Mouse (Mus musculus): ENCODE results near the gene Csnk2b. TPM values are rescaled to one million over a fixed set of nuclear protein-coding genes. Genes with fewer than 3 reads are reported as not detected.

Csnk2b gene
- polyA plus RNA-seq, 1 experiment = not detected

DNA sequence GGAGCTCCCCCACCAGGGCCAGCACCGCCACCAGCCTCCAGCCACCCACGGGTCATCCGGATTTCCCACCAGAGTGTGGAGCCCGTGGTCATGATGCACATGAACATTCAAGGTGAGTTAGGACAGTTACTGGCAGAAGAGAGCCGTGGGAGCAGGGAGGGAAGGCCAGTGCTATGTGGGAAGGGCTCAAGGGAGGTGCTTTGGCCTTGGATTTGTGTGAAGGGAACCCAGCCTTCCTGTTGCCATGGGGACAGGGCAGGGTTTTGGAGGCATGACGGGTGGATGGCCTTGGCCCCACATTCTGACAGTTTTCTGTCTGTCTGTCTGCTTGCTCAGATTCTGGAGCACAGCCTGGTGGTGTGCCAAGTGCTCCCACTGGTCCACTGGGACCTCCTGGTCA lies 20.1 kb upstream of the Csnk2b start:
- TF ChIP-seq POLR2A (IDR thresholded peaks at IDR 0.05; ENCODE audit: insufficient read depth, low read depth, low read length) = no peak
- TF ChIP-seq CTCF (IDR thresholded peaks at IDR 0.05; ENCODE audit: insufficient read depth, low read depth, low read length) = no peak
- peaks cover 2% of the 10 kb centered on the region for H3K4me1 ChIP-seq (ENCODE audit: control insufficient read depth, insufficient read depth, low read length)
- no peak overlapping the region for H3K27ac ChIP-seq (ENCODE audit: insufficient read depth, low read depth, low read length)
- no peak overlapping the region for H3K4me3 ChIP-seq (ENCODE audit: insufficient read depth, low read depth, low read length)
- 84% methylated on average over 6 of the region's 6 CpGs for WGBS

DNA sequence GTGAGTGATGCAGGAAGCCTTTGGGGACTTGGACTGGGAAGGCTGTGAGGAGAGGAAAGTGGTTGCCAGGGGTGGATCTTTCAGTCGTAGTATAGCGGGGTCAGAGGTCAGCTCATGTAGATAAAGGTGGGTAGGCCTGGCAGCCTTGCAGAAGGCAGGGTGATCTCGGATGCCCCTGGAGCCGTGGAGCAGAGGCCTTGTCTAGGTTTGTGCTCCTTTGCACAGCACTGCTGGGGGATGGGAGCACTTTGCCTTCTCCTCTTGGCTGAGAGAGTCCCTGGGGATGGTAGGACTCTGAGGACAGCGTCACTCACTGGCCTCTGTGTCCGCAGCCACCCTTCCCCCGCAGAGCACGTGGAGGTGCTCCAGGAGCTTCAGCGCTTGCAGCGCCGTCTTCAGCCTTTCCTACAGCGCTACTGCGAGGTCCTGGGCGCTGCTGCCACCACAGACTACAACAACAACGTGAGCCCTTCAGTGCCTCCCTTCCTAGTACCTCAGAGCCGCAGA lies 18.7 kb upstream of the Csnk2b start:
- no peak overlapping the region for H3K27ac ChIP-seq (ENCODE audit: insufficient read depth, low read depth, low read length)
- WGBS = 80% methylated on average over 16 of the region's 16 CpGs
- peaks cover 2% of the 10 kb centered on the region for H3K4me1 ChIP-seq (ENCODE audit: control insufficient read depth, insufficient read depth, low read length)
- no peak overlapping the region for H3K4me3 ChIP-seq (ENCODE audit: insufficient read depth, low read depth, low read length)
- TF ChIP-seq CTCF (IDR thresholded peaks at IDR 0.05; ENCODE audit: insufficient read depth, low read depth, low read length) (no peak), POLR2A (IDR thresholded peaks at IDR 0.05; ENCODE audit: insufficient read depth, low read depth, low read length) (no peak)

DNA sequence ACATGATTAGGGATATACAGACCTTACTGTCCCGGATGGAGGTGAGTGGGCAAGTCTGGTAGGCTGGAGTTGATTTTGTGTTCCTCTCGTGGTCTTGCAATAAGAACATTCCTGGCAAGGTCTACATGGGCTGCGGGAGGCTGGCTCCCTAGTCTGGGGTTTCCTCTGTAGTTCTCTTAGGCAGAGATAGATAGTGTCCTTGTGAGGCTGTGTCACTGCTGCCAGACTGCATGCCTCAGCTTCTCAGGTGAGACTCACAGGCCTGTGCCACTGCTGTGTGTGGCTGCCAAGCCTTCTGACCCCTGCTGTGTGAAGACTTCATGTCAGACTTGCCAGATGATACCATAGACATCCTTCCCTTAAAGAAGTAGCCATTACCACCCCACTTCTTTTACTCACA lies 17.4 kb upstream of the Csnk2b start:
- Histone ChIP-seq H3K27ac (ENCODE audit: insufficient read depth, low read depth, low read length) (no peak overlapping the region), H3K4me3 (ENCODE audit: insufficient read depth, low read depth, low read length) (no peak overlapping the region), H3K4me1 (ENCODE audit: control insufficient read depth, insufficient read depth, low read length) (peaks cover 2% of the 10 kb centered on the region)
- 94% methylated on average over 3 of the region's 3 CpGs for WGBS
- TF ChIP-seq CTCF (IDR thresholded peaks at IDR 0.05; ENCODE audit: insufficient read depth, low read depth, low read length) = no peak
- TF ChIP-seq POLR2A (IDR thresholded peaks at IDR 0.05; ENCODE audit: insufficient read depth, low read depth, low read length) = no peak

DNA sequence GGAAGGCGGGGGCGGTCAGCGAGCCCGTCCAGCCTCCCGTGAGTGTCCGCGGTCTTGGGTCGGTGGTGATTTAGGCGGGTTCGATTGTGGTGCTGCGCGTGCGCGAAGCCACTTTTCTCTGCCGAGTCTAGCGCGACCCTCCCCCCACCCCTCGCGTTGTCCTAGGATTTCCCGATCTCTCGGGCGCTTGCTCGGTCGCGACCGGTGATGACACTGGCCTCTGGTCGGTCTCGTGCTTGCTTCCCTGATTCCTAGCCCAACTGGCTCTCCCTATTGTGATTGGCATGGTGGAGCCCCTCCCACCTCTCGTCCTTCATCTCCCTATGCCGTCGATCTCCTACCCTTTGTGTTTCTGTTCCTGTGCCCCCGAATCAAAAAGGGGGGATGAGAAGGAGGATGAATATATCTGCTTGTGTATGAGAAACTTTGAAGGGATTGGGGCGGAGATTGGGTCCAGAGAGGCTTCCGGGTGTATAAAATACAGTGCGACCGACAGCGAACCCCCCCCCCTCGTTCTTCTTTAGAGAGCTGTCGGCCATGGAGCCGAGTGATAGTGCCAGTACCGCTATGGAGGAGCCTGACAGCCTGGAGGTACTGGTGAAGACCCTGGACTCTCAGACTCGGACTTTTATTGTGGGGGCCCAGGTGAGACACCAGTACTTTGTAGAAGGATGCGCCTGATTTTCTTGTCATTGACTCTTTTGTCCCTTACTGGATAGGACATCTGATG lies 13.9 kb upstream of the Csnk2b start:
- peak overlapping the region; percentile 83 for H3K27ac ChIP-seq (ENCODE audit: insufficient read depth, low read depth, low read length)
- WGBS = under 1% methylated on average over 43 of the region's 43 CpGs
- TF ChIP-seq POLR2A (IDR thresholded peaks at IDR 0.05; ENCODE audit: insufficient read depth, low read depth, low read length) = no peak
- TF ChIP-seq CTCF (IDR thresholded peaks at IDR 0.05; ENCODE audit: insufficient read depth, low read depth, low read length) = no peak
- peak overlapping the region; percentile 81 for H3K4me3 ChIP-seq (ENCODE audit: insufficient read depth, low read depth, low read length)
- H3K4me1 ChIP-seq (ENCODE audit: control insufficient read depth, insufficient read depth, low read length) = peaks cover 2% of the 10 kb centered on the region

DNA sequence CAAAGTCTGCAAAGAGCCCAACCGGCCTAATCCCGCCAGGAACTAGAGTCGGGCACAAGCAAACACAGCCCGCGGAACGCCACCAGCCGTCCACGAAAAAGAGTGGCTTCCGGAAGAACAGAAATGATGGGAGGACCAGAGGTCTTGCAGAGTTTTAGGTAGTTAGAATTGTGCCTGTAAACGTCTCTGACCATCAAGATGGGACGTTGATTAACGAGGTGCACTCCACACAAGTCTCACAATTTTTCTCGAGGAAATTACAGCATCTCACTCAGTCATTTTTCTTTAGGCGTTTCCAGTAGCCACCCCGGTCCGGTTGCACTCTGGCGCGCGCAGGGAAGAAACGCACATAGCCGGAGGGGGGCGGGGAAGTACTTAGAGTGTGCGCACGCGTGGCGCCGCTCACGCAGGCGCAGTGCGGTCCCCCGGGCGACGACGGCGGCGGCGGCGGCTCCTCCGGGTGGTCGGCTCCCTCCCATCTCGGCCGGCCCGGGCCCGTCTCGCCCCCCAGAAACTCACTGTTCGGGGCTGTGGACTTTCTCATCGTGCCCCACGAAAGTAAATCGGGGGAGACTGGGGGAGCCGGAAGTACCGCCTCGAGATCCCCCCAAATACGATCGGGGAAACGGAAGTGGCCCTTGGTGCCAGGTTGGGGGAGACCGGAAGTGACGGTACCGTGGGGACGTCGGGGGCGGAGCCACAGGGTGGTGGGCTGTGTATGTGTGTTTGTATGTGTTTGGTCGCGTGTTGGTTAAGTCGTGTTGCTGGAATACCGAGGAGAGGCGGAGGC lies 13.1 kb upstream of the Csnk2b start, which contains the start of gene Bag6:
Gene Bag6 (plus strand): TSS at position 378 of the 790 bp plus-strand sequence.
- under 1% methylated on average over 66 of the region's 66 CpGs for WGBS
- peak within 1 kb of the TSS; percentile 81 for H3K4me3 ChIP-seq (ENCODE audit: insufficient read depth, low read depth, low read length)
- H3K4me1 ChIP-seq (ENCODE audit: control insufficient read depth, insufficient read depth, low read length) = peaks cover 2% of the 10 kb centered on the region
- H3K27ac ChIP-seq (ENCODE audit: insufficient read depth, low read depth, low read length) = peak within 1 kb of the TSS; percentile 83
- TF ChIP-seq CTCF (IDR thresholded peaks at IDR 0.05; ENCODE audit: insufficient read depth, low read depth, low read length) (no peak), POLR2A (IDR thresholded peaks at IDR 0.05; ENCODE audit: insufficient read depth, low read depth, low read length) (peak; percentile 39; the same call in 1 of the 2 replicates)

DNA sequence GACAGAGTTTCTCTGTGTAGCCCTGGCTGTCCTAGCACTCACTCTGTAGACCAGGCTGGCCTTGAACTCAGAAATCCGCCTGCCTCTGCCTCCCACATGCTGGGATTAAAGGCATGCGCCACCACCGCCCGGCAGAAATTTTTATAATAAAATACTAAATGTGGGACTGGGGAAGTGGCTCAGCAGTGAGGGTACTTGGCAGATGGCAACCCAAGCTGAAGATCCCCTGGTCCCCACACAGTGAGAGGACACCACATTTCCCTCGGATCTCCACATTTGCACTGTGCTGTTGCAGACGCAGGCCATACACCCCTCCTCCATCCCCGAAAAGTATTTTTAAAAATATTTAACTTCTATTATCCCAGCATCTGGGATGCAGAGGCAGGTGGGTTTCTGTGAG lies 11.7 kb upstream of the Csnk2b start:
- WGBS = 91% methylated on average over 7 of the region's 7 CpGs
- Histone ChIP-seq H3K4me1 (ENCODE audit: control insufficient read depth, insufficient read depth, low read length) (peaks cover 3% of the 10 kb centered on the region), H3K27ac (ENCODE audit: insufficient read depth, low read depth, low read length) (no peak overlapping the region), H3K4me3 (ENCODE audit: insufficient read depth, low read depth, low read length) (no peak overlapping the region)
- no peak for TF ChIP-seq CTCF (IDR thresholded peaks at IDR 0.05; ENCODE audit: insufficient read depth, low read depth, low read length)
- no peak for TF ChIP-seq POLR2A (IDR thresholded peaks at IDR 0.05; ENCODE audit: insufficient read depth, low read depth, low read length)

DNA sequence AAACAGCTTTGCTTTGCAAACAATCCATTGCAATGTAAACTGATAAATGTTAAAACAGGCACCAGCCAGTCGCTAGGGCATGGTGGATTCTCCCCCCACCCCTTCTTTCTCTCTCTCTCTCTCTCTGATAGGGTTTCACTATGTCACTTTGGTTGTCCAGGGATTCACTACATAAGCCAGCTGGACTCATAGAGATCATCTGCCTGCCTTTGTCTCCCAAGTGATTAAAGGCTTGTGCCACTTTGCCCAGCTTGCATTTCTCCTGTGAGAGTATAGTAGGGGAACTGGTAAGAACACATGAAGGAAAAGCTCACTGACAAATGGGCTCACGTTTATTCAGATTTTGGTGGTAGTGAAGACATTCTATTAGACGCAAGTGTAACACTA lies 10.3 kb upstream of the Csnk2b start:
- Histone ChIP-seq H3K4me1 (ENCODE audit: control insufficient read depth, insufficient read depth, low read length) (peaks cover 12% of the 10 kb centered on the region), H3K27ac (ENCODE audit: insufficient read depth, low read depth, low read length) (no peak overlapping the region), H3K4me3 (ENCODE audit: insufficient read depth, low read depth, low read length) (no peak overlapping the region)
- TF ChIP-seq POLR2A (IDR thresholded peaks at IDR 0.05; ENCODE audit: insufficient read depth, low read depth, low read length) (no peak), CTCF (IDR thresholded peaks at IDR 0.05; ENCODE audit: insufficient read depth, low read depth, low read length) (no peak)
- 65% methylated on average over 3 of the region's 3 CpGs for WGBS

DNA sequence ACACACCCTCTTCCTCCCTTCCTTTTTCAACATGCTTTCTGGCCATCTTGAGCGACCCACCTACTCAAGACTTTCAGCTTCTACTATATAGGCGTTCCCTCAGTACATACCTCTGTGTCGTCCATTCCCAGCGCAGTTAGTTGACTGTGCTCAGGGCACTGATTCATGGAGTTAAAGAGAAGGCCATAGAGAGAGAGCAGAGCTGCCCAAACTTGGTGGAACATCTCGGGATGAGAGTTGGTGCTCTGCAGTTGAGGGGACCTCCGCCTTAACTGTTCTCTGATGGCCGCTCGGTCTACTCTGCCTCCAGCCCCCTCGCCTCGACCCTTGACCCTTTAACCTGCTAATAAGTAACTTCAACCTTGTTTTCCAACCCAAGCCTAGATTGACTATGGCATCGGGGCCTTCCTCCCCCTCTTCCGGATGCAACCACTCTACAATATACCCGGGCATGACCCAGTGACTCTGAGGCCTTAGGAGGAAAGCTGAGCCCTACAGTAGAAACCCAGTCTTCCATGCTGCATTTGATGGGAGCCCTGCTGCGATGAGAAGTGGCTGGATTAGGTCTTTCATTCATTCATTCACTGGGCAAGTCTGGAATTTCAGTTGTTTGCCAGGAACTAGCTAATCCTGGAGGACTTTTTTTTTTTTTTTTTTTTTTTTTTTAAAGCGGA lies 9.8 kb upstream of the Csnk2b start, which contains the start of gene Apom:
Gene Apom (minus strand): TSS at position 551 of the 674 bp plus-strand sequence.
- no peak for TF ChIP-seq CTCF (IDR thresholded peaks at IDR 0.05; ENCODE audit: insufficient read depth, low read depth, low read length)
- TF ChIP-seq POLR2A (IDR thresholded peaks at IDR 0.05; ENCODE audit: insufficient read depth, low read depth, low read length) = no peak
- peaks cover 16% of the 10 kb centered on the region for H3K4me1 ChIP-seq (ENCODE audit: control insufficient read depth, insufficient read depth, low read length)
- no peak within 1 kb of the TSS for H3K27ac ChIP-seq (ENCODE audit: insufficient read depth, low read depth, low read length)
- 77% methylated on average over 15 of the region's 15 CpGs for whole genome bisulfite sequencing
- no peak within 1 kb of the TSS for H3K4me3 ChIP-seq (ENCODE audit: insufficient read depth, low read depth, low read length)

Measured in olfactory bulb, adult 2 months (tissue).